Mouse (Mus musculus) urinary bladder, adult 2 months (tissue): ENCODE data around the gene Ptcd1. TPM values are rescaled to one million over a fixed set of nuclear protein-coding genes. Genes with fewer than 3 reads are reported as not detected.
A peak's percentile ranks its signal among the peaks of the same experiment; 100 is the strongest.
"Not testable (repeated sequence)": the region's sequence is repeated elsewhere in the genome, so short reads cannot be mapped to it uniquely, and the experiment has no call there.

ENCODE experiments used
- DNase-seq: peaks from one replicate; pipeline ENCODE4 v3.0.0; 2022; ENCODE audit warnings: low spot score
- polyA plus RNA-seq: library from polyadenylated mRNA; depleted of rRNA; stranded (reverse); fragments of >200 nt; gene quantifications from 2 replicates; pipeline ENCODE4 v1.2.3, GENCODE M21; 2012; rRNA removed

Gene Ptcd1
- polyA plus RNA-seq, 1 experiment: 12.9 TPM

DNA sequence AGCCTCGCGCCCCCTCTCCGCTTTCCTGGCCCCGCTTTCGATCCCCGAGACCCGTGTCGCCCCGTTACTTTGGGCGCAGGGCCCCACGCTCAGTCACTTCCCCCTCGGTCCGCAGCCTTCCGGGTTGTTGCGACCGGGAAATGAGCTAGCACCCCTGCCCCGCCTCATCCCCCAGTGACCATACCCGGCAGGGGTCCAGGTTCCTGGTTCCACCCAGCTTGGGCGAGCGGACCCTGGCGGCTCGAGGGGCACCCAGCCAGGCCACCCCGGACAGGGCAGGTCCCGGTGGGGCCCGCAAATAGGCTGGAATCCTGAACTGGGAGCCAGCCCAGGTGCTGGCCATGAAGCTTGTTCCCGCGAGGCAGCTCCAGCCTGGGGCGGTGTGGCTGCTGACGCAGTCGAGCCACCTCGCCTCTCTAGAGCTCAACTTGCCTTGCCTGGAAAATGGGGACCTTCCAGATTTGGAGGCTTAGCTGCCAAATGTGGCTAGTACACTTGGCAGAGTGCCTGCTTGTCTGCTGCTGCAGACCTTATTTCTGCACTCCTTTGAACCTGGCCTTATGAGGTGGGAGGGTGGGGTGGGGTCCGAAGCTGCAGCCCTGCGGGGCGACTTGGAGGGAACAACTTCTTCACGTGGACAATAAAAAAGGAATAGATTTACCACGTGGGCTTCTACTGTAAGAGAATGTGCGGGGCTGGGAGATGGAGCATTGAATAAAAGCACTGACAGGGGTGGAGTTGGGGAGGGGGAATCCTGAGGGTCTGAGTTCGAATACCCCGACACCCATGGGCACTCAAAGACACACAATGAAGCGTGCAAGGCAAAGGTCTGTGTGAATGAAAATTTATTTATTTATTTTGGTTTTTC, 52.1 kb downstream of the Ptcd1 start:
- DNase-seq: peak; percentile 69

DNA sequence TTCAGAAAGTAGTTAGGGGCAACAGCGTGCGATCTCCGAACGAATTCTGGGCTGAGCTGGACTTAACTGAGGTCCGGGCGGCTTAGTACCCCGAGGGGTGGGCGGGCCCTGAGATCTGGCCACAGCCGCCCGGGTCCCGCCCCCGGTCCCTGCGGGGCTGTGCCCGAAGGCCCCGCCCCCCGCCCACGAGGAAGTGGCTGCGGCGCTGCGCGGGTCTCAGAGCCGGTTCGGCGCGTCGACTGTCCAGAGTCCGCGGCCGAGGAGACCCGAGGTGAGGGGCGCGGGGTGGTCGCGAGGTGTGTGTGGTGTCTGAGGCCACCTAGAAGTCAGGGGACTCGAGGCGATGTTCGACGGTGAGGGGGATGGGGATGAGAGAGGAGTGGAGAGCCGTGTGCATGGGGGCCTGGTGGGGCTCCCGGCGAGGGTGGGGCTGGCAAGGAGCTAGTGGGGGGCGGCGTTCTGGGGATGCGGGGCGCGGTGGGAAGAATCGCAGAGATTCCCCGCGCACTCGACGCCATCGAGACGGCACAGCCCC, 52.8 kb downstream of the Ptcd1 start, which contains the start of gene Arpc1b:
Gene Arpc1b (plus strand): TSS at position 145 of the 535 bp plus-strand sequence.
- peak; percentile 68 for DNase-seq

DNA sequence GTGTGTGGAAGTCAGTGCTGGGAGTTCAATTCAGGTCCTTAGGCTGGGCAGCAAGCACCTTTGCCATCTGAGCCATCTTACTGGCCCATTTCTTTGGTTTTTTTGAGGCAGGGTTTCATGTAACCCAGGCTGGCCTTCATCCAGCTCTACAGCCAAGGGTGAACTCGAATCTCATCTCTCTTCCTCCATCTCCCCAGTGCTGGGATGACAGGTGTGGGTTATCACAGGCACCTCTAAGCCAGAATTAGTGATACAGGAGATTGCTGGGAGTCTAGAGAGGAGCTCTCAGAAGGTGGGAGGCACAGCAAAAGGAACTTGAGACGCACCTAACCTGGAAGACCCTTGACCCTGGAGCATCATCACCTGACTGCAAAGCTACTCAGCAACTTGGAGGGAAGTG, 53.5 kb downstream of the Ptcd1 start:
- DNase-seq: no peak

DNA sequence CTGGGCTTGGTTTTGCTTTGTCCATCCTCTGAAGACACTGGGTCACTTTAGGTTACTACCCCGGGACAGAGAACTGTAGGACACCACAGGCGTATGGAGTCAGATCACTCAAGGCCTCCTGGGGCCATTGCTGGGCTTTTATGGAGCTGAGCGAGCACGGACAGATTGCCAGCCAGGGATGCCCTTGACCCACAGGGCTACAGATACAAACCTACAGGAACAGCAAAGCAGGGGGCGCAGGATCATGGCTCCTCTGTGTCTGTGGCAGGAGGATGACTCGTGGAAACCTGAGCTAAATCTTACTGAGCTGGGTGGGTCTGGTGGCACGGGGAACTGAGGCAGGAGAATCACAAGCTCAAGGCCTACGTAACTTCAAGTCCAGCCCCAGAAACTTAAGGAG, 54.3 kb downstream of the Ptcd1 start:
- no peak for DNase-seq

DNA sequence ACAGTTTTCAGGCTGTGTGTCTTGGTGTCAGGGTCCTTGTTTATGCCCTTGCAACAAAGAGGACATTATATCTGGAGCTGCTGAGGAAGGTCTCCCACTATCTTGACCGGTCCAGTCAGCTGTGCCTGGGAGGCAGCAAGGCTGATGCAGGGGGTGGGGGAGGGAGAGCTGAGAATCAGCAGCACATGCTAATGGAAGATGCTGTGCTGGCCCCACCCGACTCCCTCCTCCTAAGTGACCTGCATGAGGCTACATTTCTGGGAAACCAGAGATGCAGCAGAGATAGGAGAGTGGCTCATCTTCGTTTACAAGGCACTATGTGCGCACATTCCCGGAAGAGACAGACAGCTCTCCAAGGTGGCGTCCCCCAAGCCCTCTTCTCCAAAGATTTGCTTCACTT, 56.5 kb downstream of the Ptcd1 start:
- no peak for DNase-seq

DNA sequence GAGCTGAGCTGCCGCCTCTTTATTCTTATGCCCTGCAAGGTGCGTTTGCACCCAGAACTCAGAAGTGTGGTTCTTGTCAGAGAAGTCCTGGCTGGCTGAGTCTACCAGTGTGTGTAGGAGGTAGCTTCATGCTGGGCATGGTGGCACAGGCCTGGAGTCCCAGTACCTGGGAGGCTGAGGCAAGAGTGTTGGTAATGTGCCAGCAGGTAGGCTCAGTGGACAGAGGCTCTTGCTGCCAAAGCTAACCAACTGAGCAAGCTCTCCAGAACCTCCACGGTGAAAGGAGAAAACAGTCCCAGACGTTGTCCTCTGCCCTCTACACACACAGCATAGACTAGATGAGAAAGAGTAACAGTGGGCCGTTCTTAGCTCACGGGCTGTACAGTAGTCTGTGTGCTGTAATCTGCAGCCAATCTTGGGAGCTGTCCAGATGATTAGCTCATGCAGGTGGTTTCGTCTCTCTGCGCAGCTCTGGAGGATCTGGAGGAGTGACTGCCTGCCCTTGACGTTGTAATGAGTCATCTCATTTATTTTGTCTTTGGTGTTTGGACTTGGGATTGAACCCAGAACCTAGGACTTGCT, 61.1 kb downstream of the Ptcd1 start:
- DNase-seq: no peak

DNA sequence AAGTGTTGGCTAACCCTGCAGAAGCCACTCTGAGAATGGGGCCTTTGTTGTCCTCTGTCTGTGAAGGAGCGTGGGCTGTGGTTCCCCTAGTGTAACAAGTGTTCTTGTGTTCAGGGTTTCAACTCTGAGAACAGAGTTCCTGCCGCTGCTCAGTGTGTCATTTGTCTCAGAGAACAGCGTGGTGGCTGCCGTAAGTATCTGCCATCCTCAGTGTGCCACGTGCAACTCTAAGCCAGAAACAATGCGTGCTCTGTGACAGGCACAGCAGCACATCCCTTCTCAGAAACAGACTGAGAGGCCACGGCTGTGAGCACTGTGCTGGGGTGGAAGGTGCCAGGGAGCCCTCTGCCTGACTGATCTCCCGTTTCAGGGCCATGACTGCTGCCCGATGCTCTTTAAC, 62.6 kb downstream of the Ptcd1 start:
- DNase-seq: no peak

DNA sequence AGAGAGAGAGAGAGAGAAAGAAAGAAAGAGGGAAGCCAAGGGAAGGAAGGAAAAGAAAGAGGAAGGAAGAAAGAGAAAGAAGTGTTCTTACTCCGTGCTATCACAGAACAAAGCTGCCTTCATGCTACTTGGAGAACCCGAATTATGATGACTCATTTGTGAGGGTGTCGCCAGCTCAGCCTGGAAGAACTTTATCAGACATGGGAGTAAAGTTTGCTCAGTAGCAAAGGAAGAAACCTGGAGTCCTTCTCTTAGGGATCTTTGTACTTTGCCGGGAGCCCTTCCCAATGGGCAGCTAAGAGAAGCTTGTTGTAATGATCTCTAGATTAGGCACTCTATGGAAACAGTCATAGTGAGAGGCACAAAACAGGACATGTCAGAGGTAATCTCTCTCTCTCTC, 64.2 kb downstream of the Ptcd1 start:
- no peak for DNase-seq

DNA sequence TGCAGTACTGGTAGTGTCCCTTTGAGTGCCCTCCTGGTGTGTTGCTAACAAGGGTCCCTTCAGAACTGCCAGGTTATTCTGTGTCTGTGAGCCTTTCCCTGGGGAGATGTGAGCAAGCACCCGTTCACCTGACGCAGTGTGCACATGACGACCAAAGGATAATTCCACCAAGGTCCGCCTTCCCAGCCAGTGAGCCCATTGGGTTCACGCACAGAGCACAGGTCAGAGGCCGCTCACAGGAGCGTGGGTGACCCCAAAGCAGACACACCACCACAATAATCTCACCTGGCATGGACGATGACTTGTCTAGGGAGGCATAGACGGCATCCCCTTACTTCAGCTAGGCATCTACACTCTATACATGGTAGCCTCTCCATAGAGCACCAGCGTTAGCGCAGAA, 65.5 kb downstream of the Ptcd1 start:
- not testable (repeated sequence) for DNase-seq

DNA sequence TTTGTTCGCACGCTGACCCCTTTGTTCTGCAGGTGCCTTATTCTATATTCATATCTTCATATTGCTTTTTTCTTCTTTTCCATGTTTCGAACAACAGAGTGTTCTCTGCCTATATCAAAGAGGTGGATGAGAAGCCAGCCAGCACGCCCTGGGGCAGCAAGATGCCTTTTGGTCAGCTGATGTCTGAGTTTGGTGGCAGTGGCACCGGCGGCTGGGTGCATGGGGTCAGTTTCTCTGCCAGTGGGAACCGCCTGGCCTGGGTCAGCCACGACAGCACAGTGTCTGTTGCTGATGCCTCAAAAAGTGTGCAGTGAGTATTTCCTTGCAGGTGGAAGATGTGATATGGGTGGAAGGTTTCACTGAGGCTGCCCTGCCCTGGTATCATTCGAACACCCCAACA, 65.9 kb downstream of the Ptcd1 start:
- no peak for DNase-seq

DNA sequence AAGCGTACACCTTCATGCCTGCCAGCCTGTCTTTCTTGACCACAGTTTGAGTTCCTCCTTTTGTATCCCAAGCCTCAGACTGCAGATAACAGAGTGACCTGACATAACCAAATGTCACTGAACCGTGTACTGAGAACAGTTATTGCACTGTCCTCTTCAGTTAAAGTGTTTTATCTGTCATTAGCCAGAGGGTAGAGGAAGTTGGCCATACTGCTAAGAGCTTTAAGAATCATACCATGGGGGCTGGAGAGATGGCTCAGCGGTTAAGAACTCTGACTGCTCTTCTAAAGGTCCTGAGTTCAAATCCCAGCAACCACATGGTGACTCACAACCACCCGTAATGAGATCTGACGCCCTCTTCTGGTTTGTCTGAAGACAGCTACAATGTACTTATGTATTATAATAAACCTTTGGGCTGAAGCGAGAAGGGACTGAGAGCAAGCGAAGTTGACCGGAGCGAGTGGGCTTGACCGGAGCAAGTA, 68.5 kb downstream of the Ptcd1 start:
- DNase-seq: no peak

Other genes with a start within 250 kb of the Ptcd1 start
- gene Smurf1, start 201.3 kb downstream of the Ptcd1 start, polyA plus RNA-seq: 23.2 and 27.5 TPM in 2 replicates
- gene Gm4871, start 134.4 kb downstream of the Ptcd1 start, polyA plus RNA-seq: not detected in 2 replicates
- not detected in 2 replicates for gene 1700018F24Rik, start 124.1 kb downstream of the Ptcd1 start, polyA plus RNA-seq
- 284 and 341 TPM in 2 replicates for gene Arpc1a, start 83.3 kb downstream of the Ptcd1 start, polyA plus RNA-seq
- gene Kpna7, start 83.1 kb downstream of the Ptcd1 start, polyA plus RNA-seq: not detected in 2 replicates
- 410 and 483 TPM in 2 replicates for gene Arpc1b, start 52.9 kb downstream of the Ptcd1 start, polyA plus RNA-seq
- gene Pdap1, start 26.9 kb downstream of the Ptcd1 start, polyA plus RNA-seq: 51.4 and 62.5 TPM in 2 replicates
- gene Bud31, start 26.7 kb downstream of the Ptcd1 start, polyA plus RNA-seq: 80.5 and 98.6 TPM in 2 replicates
- 20.4 and 25.4 TPM in 2 replicates for gene Cpsf4, start 105 bp upstream of the Ptcd1 start, polyA plus RNA-seq
- 266 and 278 TPM in 2 replicates for gene Atp5j2, start 25.0 kb upstream of the Ptcd1 start, polyA plus RNA-seq
- gene Zkscan14, start 34.8 kb upstream of the Ptcd1 start, polyA plus RNA-seq: 6.8 and 7.4 TPM in 2 replicates
- 7.4 and 9.1 TPM in 2 replicates for gene Zkscan5, start 37.5 kb upstream of the Ptcd1 start, polyA plus RNA-seq
- 30.0 and 31.5 TPM in 2 replicates for gene Zfp655, start 64.6 kb upstream of the Ptcd1 start, polyA plus RNA-seq
- 16.1 and 19.1 TPM in 2 replicates for gene Zscan25, start 113.4 kb upstream of the Ptcd1 start, polyA plus RNA-seq
- 11.7 and 17.9 TPM in 2 replicates for gene Cyp3a57, start 178.2 kb upstream of the Ptcd1 start, polyA plus RNA-seq